Mouse (Mus musculus) megakaryocyte, embryonic 14.5 days (primary cell): Measurements from ENCODE around the gene Ppp3ca.

Experiments used
- FLI1 ChIP-seq: IDR thresholded peaks from 2 replicates; pipeline ENCODE4 v1.6.1; 2012; ENCODE audit warnings: low read length, inconsistent platforms, mixed read lengths
- GATA1 ChIP-seq: IDR thresholded peaks from 3 replicates; pipeline ENCODE4 v1.6.1; 2012; ENCODE audit warnings: mixed read lengths, low read length, inconsistent platforms, borderline replicate concordance

DNA sequence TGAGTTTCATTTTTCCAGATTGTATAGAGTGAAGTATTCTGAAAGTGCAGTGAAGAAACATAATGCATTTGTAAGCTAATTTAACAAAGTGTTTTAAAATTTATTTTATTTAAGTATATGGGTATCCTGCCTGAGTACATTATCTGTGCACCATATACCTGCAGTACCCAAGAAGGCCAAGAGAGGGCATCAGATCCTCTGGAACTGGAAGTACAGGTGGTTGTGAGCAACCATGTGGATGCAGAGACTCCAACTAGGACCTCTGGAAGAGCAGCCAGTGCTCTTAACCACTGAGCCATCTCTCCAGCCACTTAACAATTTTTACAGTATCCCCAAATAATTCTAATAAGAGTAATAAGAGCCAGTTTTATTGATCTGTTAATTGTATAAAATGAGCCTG is 225.6 kb downstream of the Ppp3ca start:
- TF ChIP-seq FLI1 (no peak), GATA1 (no peak)
